Mouse (Mus musculus) bone marrow macrophage, adult 2 months (primary cell): ENCODE measurements at regions not wholly inside any gene's neighbourhood (a gene's known extent, or its start where the extent isn't known, plus 50 kb on each side); places are given as distances from the start of the nearest gene placed in this dataset.
"Not testable (repeated sequence)": the region's sequence is repeated elsewhere in the genome, so short reads cannot be mapped to it uniquely, and the experiment has no call there.

Experiments
- CTCF ChIP-seq: IDR thresholded peaks from 2 replicates; pipeline ENCODE4 v1.5.1; 2012; ENCODE audit warnings: low read depth, mild to moderate bottlenecking, low read length, moderate library complexity
- POLR2A ChIP-seq: IDR thresholded peaks from 2 replicates; pipeline ENCODE4 v1.6.1; 2012; ENCODE audit warnings: mild to moderate bottlenecking, low read depth, low read length, borderline replicate concordance

- TF ChIP-seq CTCF, POLR2A: not testable (repeated sequence)
These were observed 772.1 kb upstream of the Olfr1507 start for GRCm38 (mm10) chr14:53267693-53268092.
